Mouse (Mus musculus) thymus, adult 2 months (tissue): ENCODE data around the gene Zfp729a. TPM values are rescaled to one million over a fixed set of nuclear protein-coding genes. Genes with fewer than 3 reads are reported as not detected.
"Not testable (repeated sequence)": the region's sequence is repeated elsewhere in the genome, so short reads cannot be mapped to it uniquely, and the experiment has no call there.

Experiments used
- DNase-seq: peaks from one replicate; pipeline ENCODE4 v3.0.0; 2021
- H3K27ac ChIP-seq: fragments of 200-500 bp; 2 replicates; pipeline ENCODE4 v1.5.1; 2012; ENCODE audit warnings: low read length, control low read depth; ENCODE audit not compliant: control insufficient read depth, insufficient read depth
- H3K27me3 ChIP-seq: fragments of 200-500 bp; 2 replicates; pipeline ENCODE4 v1.6.1; 2012; ENCODE audit warnings: mild to moderate bottlenecking, low read length, moderate library complexity, mixed read lengths; ENCODE audit not compliant: control insufficient read depth, insufficient read depth
- H3K36me3 ChIP-seq: fragments of 200-500 bp; 2 replicates; pipeline ENCODE4 v1.6.1; 2012; ENCODE audit warnings: mild to moderate bottlenecking, low read length, moderate library complexity; ENCODE audit not compliant: control insufficient read depth, insufficient read depth
- H3K4me1 ChIP-seq: fragments of 200-500 bp; replicated peaks from 2 replicates; pipeline ENCODE4 v1.6.1; 2012; ENCODE audit warnings: low read length; ENCODE audit not compliant: control insufficient read depth, insufficient read depth
- H3K4me3 ChIP-seq: fragments of 200-500 bp; 2 replicates; pipeline ENCODE4 v1.5.1; 2012; ENCODE audit warnings: mild to moderate bottlenecking, low read length, control low read depth, moderate library complexity; ENCODE audit not compliant: control insufficient read depth, insufficient read depth
- CTCF ChIP-seq: fragments of 200-500 bp; IDR thresholded peaks from 2 replicates; pipeline ENCODE4 v1.5.1; 2012; ENCODE audit warnings: mild to moderate bottlenecking, control low read depth, low read length, moderate library complexity, borderline replicate concordance; ENCODE audit not compliant: control insufficient read depth, poor library complexity, insufficient read depth; ENCODE audit errors: extremely low read depth
- POLR2A ChIP-seq: fragments of 200-500 bp; IDR thresholded peaks from 2 replicates; pipeline ENCODE4 v1.6.1; 2012; ENCODE audit warnings: mild to moderate bottlenecking, low read length, control low read depth, moderate library complexity; ENCODE audit not compliant: control insufficient read depth, poor library complexity, insufficient read depth; ENCODE audit errors: extremely low read depth
- WGBS: fragments of 180-500 bp; shearing (Covaris S2); methylation state at CpG from one replicate; pipeline ENCODE4 v1.1.7; 2018; 5-methylcytosine and 5-hydroxymethylcytosine counted together
- polyA plus RNA-seq: library from polyadenylated mRNA; depleted of rRNA; stranded (reverse); fragments of >200 nt; gene quantifications from 2 replicates; pipeline ENCODE4 v1.2.3, GENCODE M21; 2012; rRNA removed

Gene Zfp729a
- polyA plus RNA-seq: 1.8 and 2.0 TPM in 2 replicates

GRCm38 (mm10) chr13:67637294-67638007 is at the start of gene Zfp729a, which contains the start of gene Gm49345:
Gene Zfp729a, minus strand, starts transcription at chr13:67637791.
Gene Gm49345, minus strand, starts transcription at chr13:67637769.
- TF ChIP-seq CTCF: 0 out of 2 replicates have a peak, but pooled peaks have one; percentile 26
- TF ChIP-seq POLR2A: 0 out of 2 replicates have a peak, but pooled peaks have one; percentile 47
- no peaks in the 10 kb centered on the region for H3K36me3 ChIP-seq
- DNase-seq: peak; percentile 86
- peak within 1 kb of the TSS; percentile 87 for H3K4me3 ChIP-seq
- no peak within 1 kb of the TSS for H3K27ac ChIP-seq
- H3K27me3 ChIP-seq: no peaks in the 10 kb centered on the region
- WGBS: under 1% methylated on average over 19 of the region's 19 CpGs
- no peaks in the 10 kb centered on the region for H3K4me1 ChIP-seq

DNA sequence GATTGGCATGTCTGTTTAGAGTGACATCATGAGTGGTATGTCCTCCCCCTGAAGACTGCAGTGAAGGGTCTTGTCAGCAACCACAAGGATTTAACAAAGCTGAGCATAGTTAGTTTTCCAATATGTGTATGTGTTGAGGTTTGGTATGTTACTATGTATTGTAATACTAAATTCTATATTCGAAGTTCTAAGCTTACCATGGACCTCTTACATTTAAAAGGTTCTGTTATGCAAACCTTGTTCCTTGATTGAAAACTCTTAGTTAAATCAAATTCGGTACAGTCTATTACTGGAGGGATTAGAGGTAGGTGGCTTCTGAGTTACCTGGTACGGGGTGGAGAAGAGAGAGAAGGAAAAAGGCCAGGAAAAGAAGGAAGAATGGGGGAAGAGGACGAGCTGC is 49.4 kb upstream of the Zfp729a start, which contains the start of gene Zfp738:
TSS of gene Zfp738 (minus strand) at position 101 of the 400 bp plus-strand sequence.
- Histone ChIP-seq H3K27me3 (no peaks in the 10 kb centered on the region), H3K36me3 (no peaks in the 10 kb centered on the region), H3K4me1 (no peaks in the 10 kb centered on the region), H3K27ac (no peak within 1 kb of the TSS), H3K4me3 (no peak within 1 kb of the TSS)
- WGBS: 90% methylated on average over 4 of the region's 4 CpGs
- no peak for DNase-seq
- TF ChIP-seq POLR2A (no peak), CTCF (no peak)

GRCm38 (mm10) chr13:67683841-67684240 is 46.2 kb upstream of the Zfp729a start:
- DNase-seq, H3K4me3 ChIP-seq, H3K36me3 ChIP-seq, H3K4me1 ChIP-seq, H3K27me3 ChIP-seq, H3K27ac ChIP-seq: not testable (repeated sequence)
- WGBS: 58% methylated on average over 2 of the region's 2 CpGs

DNA sequence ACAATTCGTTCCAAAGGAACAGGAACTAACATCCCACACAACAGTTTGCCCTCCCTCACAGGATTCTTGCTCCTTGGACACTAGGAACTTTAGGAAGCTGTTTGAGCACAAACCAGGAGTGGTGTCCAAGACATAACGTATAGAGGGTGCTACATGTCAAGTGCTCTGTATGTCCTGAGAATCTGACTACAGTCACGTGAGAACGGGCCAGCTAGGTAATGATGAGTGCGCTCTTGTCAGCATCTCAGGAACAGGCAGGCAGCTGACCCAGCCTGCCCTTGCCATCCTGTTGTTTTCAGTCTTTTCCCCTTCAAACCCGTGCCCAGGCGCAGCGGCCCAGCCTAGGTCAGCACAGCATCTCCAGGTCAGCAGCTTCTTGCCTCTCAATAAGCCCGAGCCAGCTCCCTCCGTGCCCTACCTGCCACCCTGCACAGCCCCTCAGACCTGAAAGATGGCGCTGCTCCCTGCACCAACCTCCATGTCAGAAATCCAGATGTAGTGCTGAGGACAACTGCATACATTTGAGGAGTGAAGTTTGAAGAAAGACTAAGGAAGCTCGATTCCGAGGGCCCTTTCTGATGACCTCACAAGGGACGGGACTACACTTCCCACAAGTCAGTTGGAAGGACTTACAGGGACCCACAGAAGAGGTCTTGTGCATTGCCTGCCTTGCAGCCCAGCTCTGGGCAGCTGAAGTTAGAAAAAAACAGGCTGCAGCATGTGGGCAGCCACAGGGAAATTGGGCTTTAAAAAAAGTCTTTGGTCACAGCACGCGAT is 45.6 kb upstream of the Zfp729a start:
- H3K36me3 ChIP-seq, H3K27me3 ChIP-seq, H3K4me1 ChIP-seq, H3K27ac ChIP-seq: not testable (repeated sequence)
- WGBS: 8% methylated on average over 16 of the region's 16 CpGs
- DNase-seq: peak; percentile 83
- TF ChIP-seq POLR2A: 0 out of 2 replicates have a peak, but pooled peaks have one; percentile 35
- H3K4me3 ChIP-seq: peak overlapping the region; percentile 92

DNA sequence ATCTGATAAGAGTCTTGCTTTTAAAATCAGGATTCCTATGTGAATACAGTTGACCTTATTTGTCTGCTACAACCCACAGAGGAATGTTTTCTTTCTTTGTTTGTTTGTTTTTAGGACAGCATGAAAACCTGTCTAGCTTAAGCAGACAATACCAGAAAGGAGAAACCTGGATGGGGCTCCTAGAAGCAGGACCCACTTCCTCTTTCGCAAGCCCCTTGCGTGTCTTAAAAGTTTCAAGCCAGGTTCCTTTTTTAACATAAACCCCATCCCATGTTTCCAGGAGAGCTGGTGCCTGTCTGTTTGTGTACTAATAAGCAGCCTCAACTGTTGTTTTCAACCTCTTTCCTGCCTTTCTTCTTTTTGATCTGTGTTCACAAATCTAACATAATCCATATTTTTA is 37.3 kb upstream of the Zfp729a start:
- no peaks in the 10 kb centered on the region for H3K36me3 ChIP-seq
- H3K27me3 ChIP-seq: no peaks in the 10 kb centered on the region
- no peaks in the 10 kb centered on the region for H3K4me1 ChIP-seq
- WGBS: 90% methylated on average over 2 of the region's 2 CpGs
- TF ChIP-seq POLR2A: no peak
- no peak for TF ChIP-seq CTCF
- DNase-seq: no peak
- no peak overlapping the region for H3K4me3 ChIP-seq
- no peak overlapping the region for H3K27ac ChIP-seq

DNA sequence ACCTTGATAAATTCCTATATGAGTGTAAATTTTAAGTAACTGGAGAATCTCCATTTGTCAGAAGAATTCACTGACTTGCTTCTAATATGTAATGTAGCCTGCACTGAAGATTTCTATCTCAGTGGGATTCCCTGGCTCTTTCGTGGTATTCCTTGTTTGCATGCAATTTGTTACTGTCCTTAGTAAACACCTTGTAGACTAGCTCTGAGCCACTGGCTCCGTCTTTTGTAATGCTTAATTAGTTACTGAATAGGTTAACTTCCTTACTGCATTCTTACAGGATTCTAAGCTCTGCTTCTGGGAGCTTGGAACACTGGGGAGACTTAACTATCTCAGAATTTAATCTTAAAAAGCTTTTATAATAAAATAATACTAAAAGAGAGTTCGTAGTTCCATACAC is 14.9 kb upstream of the Zfp729a start:
- H3K4me1 ChIP-seq: no peaks in the 10 kb centered on the region
- no peak overlapping the region for H3K4me3 ChIP-seq
- WGBS: 68% methylated on average over 3 of the region's 3 CpGs
- no peak overlapping the region for H3K27ac ChIP-seq
- DNase-seq: no peak
- no peaks in the 10 kb centered on the region for H3K27me3 ChIP-seq
- no peaks in the 10 kb centered on the region for H3K36me3 ChIP-seq
- TF ChIP-seq CTCF (no peak), POLR2A (no peak)
